Mouse (Mus musculus): ENCODE results near the gene Hemk1.

- TF ChIP-seq CTCF (IDR thresholded peaks at IDR 0.05; ENCODE audit: extremely low read depth, insufficient read depth, low read length): no peak
- no peak for TF ChIP-seq POLR2A (IDR thresholded peaks at IDR 0.05; ENCODE audit: extremely low read depth, insufficient read depth, low read length)
Observed at GRCm38 (mm10) chr9:107281241-107281987, 56.7 kb downstream of the Hemk1 start.
